Mouse (Mus musculus) lung, postnatal 36 days (tissue): ENCODE results near the gene Dnah12.
"Not testable (repeated sequence)": the region's sequence is repeated elsewhere in the genome, so short reads cannot be mapped to it uniquely, and the experiment has no call there.

Source experiments
- DNase-seq: peaks from one replicate; pipeline ENCODE4 v3.0.0; 2022; ENCODE audit warnings: mixed read lengths

The Dnah12 gene

DNA sequence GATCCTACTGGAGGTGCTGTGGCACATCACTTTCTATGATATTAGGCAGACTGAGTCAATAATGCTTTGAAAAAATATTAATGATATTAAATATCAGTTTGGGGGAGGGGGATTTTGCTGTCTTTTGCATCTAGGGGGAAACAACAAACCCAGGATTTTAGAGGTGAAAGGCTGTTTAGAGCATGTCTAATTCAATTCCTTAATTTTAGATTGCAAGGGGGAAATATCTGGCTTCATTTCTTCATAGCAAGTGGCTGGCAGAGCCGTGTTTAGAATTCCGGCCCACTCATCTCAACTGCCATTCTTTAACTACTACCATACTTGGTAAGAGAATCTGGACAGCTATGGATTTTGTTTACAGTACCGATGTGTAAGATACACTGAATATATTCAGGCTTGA lies at the start of gene Dnah12:
Gene Dnah12, plus strand, starts transcription at position 301 of the 400 bp plus-strand sequence.
- DNase-seq: no peak

- DNase-seq: no peak
Observed at GRCm38 (mm10) chr14:26645989-26646650, 47.0 kb upstream of the Dnah12 start.

- no peak for DNase-seq
Observed at GRCm38 (mm10) chr14:26647811-26648210, 45.3 kb upstream of the Dnah12 start.

- DNase-seq: no peak
Observed at GRCm38 (mm10) chr14:26651901-26652300, 41.2 kb upstream of the Dnah12 start.

DNA sequence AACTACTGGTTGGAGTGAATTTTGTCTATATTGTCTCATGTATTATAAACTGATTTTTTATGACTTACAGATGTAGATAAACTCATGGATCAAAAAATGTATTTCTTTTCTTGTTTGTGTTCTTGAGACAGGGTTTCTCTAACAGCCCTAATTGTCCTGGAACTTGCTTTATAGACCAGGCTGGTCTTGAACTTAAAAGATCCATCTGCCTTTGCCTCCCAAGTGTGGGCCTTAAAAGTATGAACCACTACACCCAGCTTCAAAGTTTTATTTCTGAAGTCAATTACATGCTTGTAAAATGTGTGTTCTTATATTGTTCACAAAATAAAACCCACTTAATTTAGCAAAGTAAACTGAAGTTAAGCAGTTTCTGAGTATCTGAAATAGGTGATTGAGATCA lies 34.9 kb upstream of the Dnah12 start:
- DNase-seq: no peak

GRCm38 (mm10) chr14:26660233-26660632 lies 32.8 kb upstream of the Dnah12 start:
- DNase-seq: no peak

DNA sequence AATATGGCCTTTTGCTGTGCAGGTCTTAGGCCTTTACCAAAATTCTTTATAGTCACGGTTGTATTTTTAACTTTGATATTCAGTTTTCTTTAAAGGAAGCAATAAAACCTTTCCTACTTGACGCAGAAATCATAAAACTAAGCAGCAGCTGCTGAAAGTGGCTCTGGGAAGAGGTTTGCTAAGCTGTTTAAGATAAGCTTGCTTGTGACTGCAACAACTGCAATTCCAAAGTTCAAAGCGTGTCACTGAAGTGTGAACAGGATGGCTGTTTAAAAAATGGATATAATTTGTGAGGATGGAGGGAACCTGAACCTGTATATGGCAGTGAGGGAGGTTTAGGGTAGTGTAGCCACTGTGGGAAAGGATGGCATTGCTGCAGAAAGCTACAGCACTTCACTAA lies 31.1 kb upstream of the Dnah12 start:
- DNase-seq: no peak

GRCm38 (mm10) chr14:26662488-26662887 lies 30.6 kb upstream of the Dnah12 start:
- DNase-seq: no peak

DNA sequence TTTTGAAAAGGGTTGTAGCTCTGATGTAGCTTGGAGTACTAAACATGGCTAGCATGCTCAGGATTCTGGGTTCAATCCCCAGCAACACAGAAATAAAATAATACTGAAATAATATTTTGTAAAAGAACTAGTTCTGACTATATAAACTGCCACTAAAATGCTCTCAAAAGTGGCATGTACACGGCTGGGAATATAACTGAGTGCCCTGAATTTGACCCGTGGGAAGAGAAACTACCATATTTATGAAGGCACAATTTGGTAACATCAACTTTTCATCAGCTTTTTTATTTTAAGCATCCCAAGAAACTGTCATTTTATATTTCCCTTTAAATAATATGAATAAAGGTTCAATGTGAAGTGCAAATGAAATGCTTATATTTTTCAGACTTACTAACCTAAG lies 29.2 kb upstream of the Dnah12 start:
- no peak for DNase-seq

GRCm38 (mm10) chr14:26667991-26668370 lies 25.1 kb upstream of the Dnah12 start:
- DNase-seq: no peak

DNA sequence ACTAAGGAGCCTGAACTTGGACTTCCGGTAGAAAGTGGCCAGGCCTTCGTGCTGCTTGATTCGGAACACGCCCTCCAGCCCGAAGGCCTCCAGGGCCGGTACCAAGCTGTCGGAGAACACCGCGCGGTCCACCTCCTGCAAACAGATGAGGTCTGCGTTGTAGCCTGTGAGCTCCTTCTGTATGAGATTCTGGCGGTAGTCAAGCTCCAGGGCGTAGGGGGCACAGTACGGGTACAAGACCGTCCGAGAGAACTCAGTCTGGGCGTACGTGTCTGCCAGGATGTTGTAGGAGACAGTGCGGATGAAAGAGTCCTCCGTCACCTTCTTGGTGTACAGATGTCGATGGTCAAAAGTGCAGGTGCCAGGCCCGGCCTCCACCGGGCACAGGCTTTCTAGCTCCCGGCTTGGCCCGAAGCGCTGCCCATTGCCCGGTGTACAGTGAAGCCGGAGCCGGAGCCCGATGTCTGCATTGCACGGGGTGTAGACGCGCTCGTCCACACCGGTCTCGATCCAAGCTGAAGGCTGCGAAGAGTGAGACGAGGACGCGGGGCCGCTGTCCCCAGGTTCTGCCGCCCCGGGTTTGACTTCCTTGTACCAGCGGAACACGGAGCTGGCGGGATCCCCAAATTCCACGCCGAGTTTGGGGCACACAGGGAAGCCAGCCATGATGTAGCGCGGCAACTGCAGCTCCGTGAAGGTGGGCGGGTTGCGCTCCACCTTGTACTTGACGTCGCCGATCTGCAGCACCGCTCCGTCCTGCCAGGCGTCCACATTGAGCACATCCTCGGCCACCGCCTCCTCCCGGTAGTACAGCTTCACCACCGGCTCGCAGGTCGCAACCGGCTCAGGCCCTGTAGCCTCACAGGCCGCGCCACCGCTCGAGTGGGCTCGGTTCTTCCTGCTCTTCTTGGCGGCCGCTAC lies 24.4 kb upstream of the Dnah12 start:
- DNase-seq: peak; percentile 26

DNA sequence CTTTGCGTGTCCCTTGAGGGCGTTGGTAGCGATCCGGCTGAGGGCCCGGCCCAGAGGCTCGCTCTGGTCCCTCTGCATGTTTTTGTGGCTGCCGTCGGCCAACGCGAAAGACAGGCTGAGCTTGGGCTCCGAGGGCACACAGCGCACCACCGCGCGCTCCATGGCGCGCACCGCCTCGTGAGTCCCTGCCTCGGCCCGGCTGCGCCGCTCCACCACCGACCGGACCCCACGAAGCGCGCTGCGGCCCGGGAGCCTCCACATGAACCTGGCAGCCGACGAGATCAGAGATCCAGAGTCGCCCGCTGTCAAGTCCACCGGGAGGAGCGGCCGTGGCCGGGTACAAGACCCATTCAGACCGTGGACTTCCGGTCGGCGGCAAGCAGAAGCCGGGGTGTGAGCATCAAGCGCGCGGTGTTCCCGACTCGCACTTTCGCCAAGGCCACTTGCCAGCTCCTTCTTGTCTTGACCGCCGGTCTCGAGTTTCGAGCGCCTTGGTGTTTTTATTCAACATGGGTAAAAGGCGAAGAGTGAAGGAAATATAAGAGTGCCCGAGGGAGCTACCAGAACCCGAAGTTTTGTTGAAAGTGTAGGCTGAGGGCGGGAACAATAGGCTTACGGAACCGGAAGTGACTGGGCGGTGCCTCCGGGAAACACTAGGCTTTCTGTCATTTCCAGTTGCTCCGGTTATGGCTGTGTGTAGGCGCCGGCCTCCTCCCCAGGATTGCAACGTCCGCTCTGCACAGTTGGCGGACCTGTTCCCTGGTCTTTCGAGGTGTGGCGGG lies 23.6 kb upstream of the Dnah12 start, which contains the start of gene Pde12:
Gene Pde12, minus strand, starts transcription at position 592 of the 782 bp plus-strand sequence.
- DNase-seq: peak; percentile 94

GRCm38 (mm10) chr14:26670964-26671363 lies 22.1 kb upstream of the Dnah12 start:
- DNase-seq: no peak

DNA sequence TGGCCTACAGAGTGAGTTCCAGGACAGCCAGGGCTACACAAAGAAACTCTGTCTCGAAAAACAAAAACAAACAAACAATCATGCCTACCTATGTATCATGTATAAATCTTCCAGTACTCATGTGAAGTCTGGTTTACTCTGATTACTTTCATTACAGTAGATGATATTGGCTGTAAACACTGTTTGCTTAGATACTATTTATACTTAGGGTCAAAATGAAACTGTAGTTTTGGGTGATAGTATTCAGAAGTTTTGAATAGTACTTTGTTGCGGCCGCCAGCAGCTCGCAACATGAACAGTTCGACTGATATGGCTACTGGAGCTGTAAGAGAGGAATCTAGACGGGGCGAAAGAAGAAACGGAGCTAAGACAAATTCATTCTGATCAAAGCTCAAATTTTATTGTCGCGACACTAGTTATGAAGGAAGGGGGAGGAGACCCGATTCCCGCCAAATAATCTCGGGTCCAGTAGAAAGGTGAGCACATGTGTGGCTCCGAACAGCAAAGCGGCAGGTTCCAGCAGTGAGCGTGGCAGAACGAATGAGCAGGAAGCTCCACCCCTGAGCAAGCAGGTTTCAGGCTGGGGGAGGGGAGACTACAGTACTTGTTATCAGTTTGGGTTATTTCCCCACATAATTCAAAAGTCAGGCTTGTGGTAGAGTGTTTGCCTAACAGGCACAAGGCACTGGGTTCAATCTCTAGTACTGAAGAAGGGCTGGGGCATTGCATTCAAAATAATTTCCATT lies 21.0 kb upstream of the Dnah12 start:
- DNase-seq: not testable (repeated sequence)

- not testable (repeated sequence) for DNase-seq
Observed at GRCm38 (mm10) chr14:26674476-26675169, 18.5 kb upstream of the Dnah12 start.

- DNase-seq: peak; percentile 48
Observed at GRCm38 (mm10) chr14:26675371-26675770, 17.7 kb upstream of the Dnah12 start.

- DNase-seq: no peak
Observed at GRCm38 (mm10) chr14:26675791-26676190, 17.3 kb upstream of the Dnah12 start.

DNA sequence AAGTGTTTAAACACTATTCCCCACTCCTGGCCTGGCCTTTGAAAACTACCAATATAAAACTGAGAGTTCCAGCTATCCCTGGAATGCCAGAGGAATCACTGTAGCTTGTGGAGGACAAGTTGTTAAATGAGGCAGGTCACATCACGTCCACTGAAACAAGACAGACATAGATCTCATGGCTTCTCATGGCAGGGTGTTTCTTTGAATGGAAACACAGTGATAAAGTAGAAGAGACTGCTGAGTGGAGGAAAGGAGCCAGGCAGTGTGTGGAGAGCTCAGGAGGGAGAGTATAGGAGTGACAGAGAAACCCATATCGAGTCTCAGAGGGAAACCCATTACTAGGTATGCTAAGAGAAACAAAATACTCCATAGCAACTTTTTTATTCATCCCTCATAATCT lies 2.3 kb upstream of the Dnah12 start:
- no peak for DNase-seq

DNA sequence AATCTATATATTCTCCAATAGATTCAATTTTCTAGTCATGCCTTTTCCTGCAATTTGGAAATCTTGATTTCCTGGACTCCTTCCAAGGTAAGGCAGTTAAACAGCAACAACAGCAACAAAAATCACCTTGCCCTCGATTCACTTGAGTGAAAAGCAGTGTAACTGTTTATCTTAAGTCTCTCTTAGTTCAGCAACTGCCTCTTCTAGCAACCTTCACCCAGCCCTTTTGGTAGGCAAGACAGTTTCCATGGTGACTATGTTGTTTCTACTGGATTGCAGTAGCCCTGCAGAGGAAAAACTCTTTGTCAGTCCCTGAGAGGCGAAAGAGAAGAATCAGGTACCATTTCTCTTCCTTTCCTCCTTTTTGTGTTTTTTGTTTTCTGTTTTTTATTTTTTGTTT lies 1.7 kb upstream of the Dnah12 start:
- peak; percentile 14 for DNase-seq

DNA sequence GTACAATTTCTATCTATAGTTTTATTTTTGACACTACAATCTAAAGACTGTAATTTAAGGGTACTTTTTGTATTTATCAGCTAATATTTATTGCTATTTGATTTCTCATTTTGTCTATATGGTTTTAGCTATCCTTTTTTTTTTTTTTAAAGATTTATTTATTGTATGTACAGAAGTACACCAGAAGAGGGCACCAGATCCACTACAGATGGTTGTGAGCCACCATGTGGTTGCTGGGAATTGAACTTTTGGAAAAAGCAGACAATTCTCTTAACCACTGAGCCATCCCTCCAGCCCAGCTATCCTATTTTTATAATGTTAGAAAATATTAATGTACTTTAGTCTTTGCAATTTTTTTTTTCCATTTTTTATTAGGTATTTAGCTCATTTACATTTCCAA lies 4.8 kb downstream of the Dnah12 start:
- DNase-seq: no peak

- not testable (repeated sequence) for DNase-seq
Observed at GRCm38 (mm10) chr14:26705246-26705645, 12.2 kb downstream of the Dnah12 start.

- DNase-seq: not testable (repeated sequence)
Observed at GRCm38 (mm10) chr14:26719696-26720095, 26.6 kb downstream of the Dnah12 start.
